Mouse (Mus musculus) liver, embryonic 12.5 days (tissue): ENCODE measurements around the gene Sh3pxd2b. TPM values are rescaled to one million over a fixed set of nuclear protein-coding genes. Genes with fewer than 3 reads are reported as not detected.

Experiments used
- ATAC-seq: fragments of 200-750 bp; cut with Nextera tagmentation; 2 replicates; pipeline ENCODE4 v1.8.0; 2017; ENCODE audit warnings: moderate number of reproducible peaks, mild to moderate bottlenecking, moderate library complexity
- H3K27ac ChIP-seq: fragments of 300-500 bp; sonication (generic); 2 replicates; pipeline ENCODE4 v1.5.1; 2016; ENCODE audit warnings: mild to moderate bottlenecking
- H3K27me3 ChIP-seq: fragments of 300-500 bp; sonication (generic); replicated peaks from 2 replicates; pipeline ENCODE4 v1.6.1; 2016; ENCODE audit warnings: mild to moderate bottlenecking, moderate library complexity
- H3K36me3 ChIP-seq: fragments of 300-500 bp; sonication (generic); 2 replicates; pipeline ENCODE4 v1.6.1; 2016; ENCODE audit warnings: mild to moderate bottlenecking, moderate library complexity
- H3K4me1 ChIP-seq: fragments of 300-500 bp; sonication (generic); 2 replicates; pipeline ENCODE4 v1.6.1; 2016
- H3K4me2 ChIP-seq: fragments of 300-500 bp; sonication (generic); 2 replicates; pipeline ENCODE4 v1.6.1; 2016; ENCODE audit warnings: mild to moderate bottlenecking, moderate library complexity
- H3K4me3 ChIP-seq: fragments of 300-500 bp; sonication (generic); 2 replicates; pipeline ENCODE4 v1.5.1; 2016; ENCODE audit warnings: mild to moderate bottlenecking, moderate library complexity
- H3K9ac ChIP-seq: fragments of 300-500 bp; sonication (generic); 2 replicates; pipeline ENCODE4 v1.6.1; 2016; ENCODE audit warnings: mild to moderate bottlenecking, moderate library complexity
- H3K9me3 ChIP-seq: fragments of 300-500 bp; sonication (generic); replicated peaks from 2 replicates; pipeline ENCODE4 v1.6.1; 2016; ENCODE audit warnings: mild to moderate bottlenecking, moderate library complexity
- WGBS: fragments of 180-500 bp; shearing (Covaris S2); methylation state at CpG from one replicate; pipeline ENCODE4 v1.1.7; 2016; ENCODE audit not compliant: insufficient replicate concordance; 5-methylcytosine and 5-hydroxymethylcytosine counted together
- polyA plus RNA-seq: library from polyadenylated mRNA; unstranded; fragments of >200 nt; fragmentation: Nextera tagmentation; extraction: Ambion mirVana; gene quantifications from 2 replicates; pipeline ENCODE4 v1.2.1, GENCODE M21; 2016

Sh3pxd2b gene
- polyA plus RNA-seq, 1 experiment from 2014 or later: 2.6 TPM

- Histone ChIP-seq H3K27me3 (peaks cover 80% of the 10 kb centered on the region), H3K4me1 (peaks cover 21% of the 10 kb centered on the region), H3K9me3 (no peaks in the 10 kb centered on the region), H3K36me3 (no peaks in the 10 kb centered on the region), H3K4me3 (no peak overlapping the region), H3K9ac (no peak overlapping the region), H3K27ac (no peak overlapping the region), H3K4me2 (no peak overlapping the region)
- WGBS: 73% methylated on average over 1 of the region's 1 CpGs
- 0 out of 2 replicates have a peak, but pooled peaks have one; percentile 50 for ATAC-seq
Measured at GRCm38 (mm10) chr11:32343350-32343749, 4.3 kb upstream of the Sh3pxd2b start.

- H3K27me3 ChIP-seq: peaks cover 71% of the 10 kb centered on the region
- no peak for ATAC-seq
- peaks cover 38% of the 10 kb centered on the region for H3K4me1 ChIP-seq
- H3K4me3 ChIP-seq: no peak overlapping the region
- no peak overlapping the region for H3K9ac ChIP-seq
- 48% methylated on average over 6 of the region's 6 CpGs for WGBS
- H3K27ac ChIP-seq: no peak overlapping the region
- no peaks in the 10 kb centered on the region for H3K9me3 ChIP-seq
- no peaks in the 10 kb centered on the region; the same call in 1 of the 2 replicates for H3K36me3 ChIP-seq
- no peak overlapping the region for H3K4me2 ChIP-seq
Measured at GRCm38 (mm10) chr11:32345504-32346297, 1.9 kb upstream of the Sh3pxd2b start.

GRCm38 (mm10) chr11:32347264-32347606 is 385 bp upstream of the Sh3pxd2b start:
- WGBS: 2% methylated on average over 10 of the region's 10 CpGs
- no peaks in the 10 kb centered on the region for H3K9me3 ChIP-seq
- ATAC-seq: peak; percentile 11; the same call in 1 of the 2 replicates
- peak overlapping the region; percentile 77 for H3K9ac ChIP-seq
- H3K4me2 ChIP-seq: peak overlapping the region; percentile 90
- peaks cover 55% of the 10 kb centered on the region for H3K27me3 ChIP-seq
- H3K4me1 ChIP-seq: peaks cover 38% of the 10 kb centered on the region
- no peak overlapping the region for H3K27ac ChIP-seq
- H3K4me3 ChIP-seq: peak overlapping the region; percentile 64
- peaks cover 8% of the 10 kb centered on the region for H3K36me3 ChIP-seq

- Histone ChIP-seq H3K4me3 (peak overlapping the region; percentile 64), H3K27me3 (peaks cover 52% of the 10 kb centered on the region), H3K27ac (peak overlapping the region; percentile 60; the same call in 1 of the 2 replicates), H3K9me3 (no peaks in the 10 kb centered on the region), H3K4me1 (peaks cover 33% of the 10 kb centered on the region), H3K9ac (peak overlapping the region; percentile 77), H3K4me2 (peak overlapping the region; percentile 90), H3K36me3 (peaks cover 8% of the 10 kb centered on the region)
- ATAC-seq: no peak
- 31% methylated on average over 9 of the region's 9 CpGs for WGBS
Measured at GRCm38 (mm10) chr11:32348433-32349283, 1.0 kb downstream of the Sh3pxd2b start.

- WGBS: 47% methylated on average over 13 of the region's 13 CpGs
- H3K36me3 ChIP-seq: peaks cover 8% of the 10 kb centered on the region
- no peak for ATAC-seq
- peak overlapping the region; percentile 90 for H3K4me2 ChIP-seq
- no peak overlapping the region for H3K9ac ChIP-seq
- no peak overlapping the region for H3K27ac ChIP-seq
- peaks cover 32% of the 10 kb centered on the region for H3K4me1 ChIP-seq
- H3K27me3 ChIP-seq: peaks cover 46% of the 10 kb centered on the region
- no peaks in the 10 kb centered on the region for H3K9me3 ChIP-seq
- no peak overlapping the region for H3K4me3 ChIP-seq
Measured at GRCm38 (mm10) chr11:32349284-32349953, 1.8 kb downstream of the Sh3pxd2b start.

GRCm38 (mm10) chr11:32352946-32353345 is 5.3 kb downstream of the Sh3pxd2b start:
- no peak overlapping the region for H3K9ac ChIP-seq
- no peak overlapping the region for H3K27ac ChIP-seq
- peaks cover 8% of the 10 kb centered on the region for H3K36me3 ChIP-seq
- H3K4me2 ChIP-seq: no peak overlapping the region
- no peak for ATAC-seq
- H3K4me1 ChIP-seq: peaks cover 27% of the 10 kb centered on the region
- WGBS: 53% methylated on average over 6 of the region's 6 CpGs
- H3K4me3 ChIP-seq: no peak overlapping the region
- peaks cover 11% of the 10 kb centered on the region for H3K27me3 ChIP-seq
- H3K9me3 ChIP-seq: no peaks in the 10 kb centered on the region

- Histone ChIP-seq H3K9me3 (no peaks in the 10 kb centered on the region), H3K36me3 (peaks cover 8% of the 10 kb centered on the region), H3K27ac (no peak overlapping the region), H3K4me2 (no peak overlapping the region), H3K4me1 (peaks cover 9% of the 10 kb centered on the region; the same call in 1 of the 2 replicates), H3K27me3 (no peaks in the 10 kb centered on the region), H3K9ac (no peak overlapping the region), H3K4me3 (no peak overlapping the region)
- no peak for ATAC-seq
- 38% methylated on average over 1 of the region's 1 CpGs for WGBS
Measured at GRCm38 (mm10) chr11:32355377-32355776, 7.8 kb downstream of the Sh3pxd2b start.

GRCm38 (mm10) chr11:32357686-32358085 is 10.1 kb downstream of the Sh3pxd2b start:
- Histone ChIP-seq H3K9ac (no peak overlapping the region), H3K27me3 (no peaks in the 10 kb centered on the region), H3K4me3 (no peak overlapping the region), H3K9me3 (no peaks in the 10 kb centered on the region), H3K36me3 (no peaks in the 10 kb centered on the region), H3K4me2 (no peak overlapping the region), H3K4me1 (peaks cover 9% of the 10 kb centered on the region; the same call in 1 of the 2 replicates), H3K27ac (no peak overlapping the region)
- 38% methylated on average over 9 of the region's 9 CpGs for WGBS
- no peak for ATAC-seq

GRCm38 (mm10) chr11:32358399-32358798 is 10.8 kb downstream of the Sh3pxd2b start:
- Histone ChIP-seq H3K4me1 (peaks cover 14% of the 10 kb centered on the region), H3K27me3 (no peaks in the 10 kb centered on the region), H3K36me3 (no peaks in the 10 kb centered on the region), H3K4me3 (no peak overlapping the region), H3K4me2 (no peak overlapping the region), H3K9me3 (no peaks in the 10 kb centered on the region), H3K27ac (no peak overlapping the region), H3K9ac (no peak overlapping the region)
- WGBS: 45% methylated on average over 6 of the region's 6 CpGs
- no peak for ATAC-seq

GRCm38 (mm10) chr11:32359566-32359965 is 11.9 kb downstream of the Sh3pxd2b start:
- Histone ChIP-seq H3K4me1 (peaks cover 22% of the 10 kb centered on the region), H3K9me3 (no peaks in the 10 kb centered on the region), H3K4me2 (no peak overlapping the region), H3K4me3 (no peak overlapping the region), H3K27ac (no peak overlapping the region), H3K9ac (no peak overlapping the region), H3K36me3 (no peaks in the 10 kb centered on the region), H3K27me3 (no peaks in the 10 kb centered on the region)
- 57% methylated on average over 4 of the region's 4 CpGs for WGBS
- no peak for ATAC-seq

GRCm38 (mm10) chr11:32361774-32362173 is 14.2 kb downstream of the Sh3pxd2b start:
- Histone ChIP-seq H3K9me3 (no peaks in the 10 kb centered on the region), H3K27ac (no peak overlapping the region), H3K4me2 (no peak overlapping the region), H3K27me3 (no peaks in the 10 kb centered on the region), H3K4me3 (no peak overlapping the region), H3K9ac (no peak overlapping the region), H3K4me1 (peaks cover 22% of the 10 kb centered on the region), H3K36me3 (no peaks in the 10 kb centered on the region)
- ATAC-seq: no peak
- 73% methylated on average over 9 of the region's 9 CpGs for WGBS
